Mouse (Mus musculus): ENCODE measurements around the gene Ap1m1. TPM values are rescaled to one million over a fixed set of nuclear protein-coding genes. Genes with fewer than 3 reads are reported as not detected.

Ap1m1 gene
- polyA plus RNA-seq, 1 experiment = 47.4 TPM

- Histone ChIP-seq H3K27ac (ENCODE audit: insufficient read depth, low read depth, low read length) (peak within 1 kb of the TSS; percentile 34), H3K27me3 (ENCODE audit: control insufficient read depth, insufficient read depth, low read length) (no peaks in the 10 kb centered on the region), H3K36me3 (ENCODE audit: control insufficient read depth, insufficient read depth, low read length) (peaks cover 18% of the 10 kb centered on the region), H3K4me1 (ENCODE audit: control insufficient read depth, insufficient read depth, insufficient read length, low read length) (no peaks in the 10 kb centered on the region), H3K4me3 (ENCODE audit: low read depth, low read length) (peak within 1 kb of the TSS; percentile 90)
- TF ChIP-seq CTCF (IDR thresholded peaks at IDR 0.05; ENCODE audit: extremely low read depth, insufficient read length, insufficient replicate concordance, low read depth, low read length) = no peak
- no peak; the same call in 1 of the 2 replicates for TF ChIP-seq POLR2A (IDR thresholded peaks at IDR 0.05; ENCODE audit: low read depth, low read length)
- 11% methylated on average over 39 of the region's 39 CpGs for WGBS
Measured at GRCm38 (mm10) chr8:72219541-72220363, 20.1 kb upstream of the Ap1m1 start, which contains the start of gene Fam32a. TSS of gene Fam32a (plus strand) at chr8:72219730.

DNA sequence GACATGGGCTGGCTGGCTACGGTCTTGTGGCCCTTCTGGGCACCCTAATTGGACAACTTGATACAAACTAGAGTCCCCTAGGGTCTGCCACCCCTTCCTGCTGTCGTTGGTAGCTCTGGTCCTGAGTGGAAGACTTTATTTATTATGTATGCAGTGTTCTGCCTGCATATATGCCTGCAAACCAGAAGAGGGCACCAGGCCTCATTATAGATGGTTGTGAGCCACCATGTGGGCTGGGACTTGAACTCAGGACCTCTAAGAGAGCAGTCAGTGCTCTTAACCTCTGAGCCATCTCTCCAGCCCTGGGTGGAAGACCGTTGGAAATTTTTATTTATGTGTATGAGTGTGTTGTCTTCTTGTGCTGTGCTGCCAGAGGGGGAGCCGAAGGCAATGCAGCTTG, 19.1 kb upstream of the Ap1m1 start:
- Histone ChIP-seq H3K36me3 (ENCODE audit: control insufficient read depth, insufficient read depth, low read length) (peaks cover 18% of the 10 kb centered on the region), H3K4me3 (ENCODE audit: low read depth, low read length) (no peak overlapping the region), H3K27me3 (ENCODE audit: control insufficient read depth, insufficient read depth, low read length) (no peaks in the 10 kb centered on the region), H3K4me1 (ENCODE audit: control insufficient read depth, insufficient read depth, insufficient read length, low read length) (no peaks in the 10 kb centered on the region), H3K27ac (ENCODE audit: insufficient read depth, low read depth, low read length) (no peak overlapping the region)
- 77% methylated on average over 4 of the region's 4 CpGs for WGBS
- TF ChIP-seq CTCF (IDR thresholded peaks at IDR 0.05; ENCODE audit: extremely low read depth, insufficient read length, insufficient replicate concordance, low read depth, low read length) (peak; percentile 33; the same call in 1 of the 2 replicates), POLR2A (IDR thresholded peaks at IDR 0.05; ENCODE audit: low read depth, low read length) (no peak)

GRCm38 (mm10) chr8:72222656-72223055, 17.2 kb upstream of the Ap1m1 start:
- TF ChIP-seq CTCF (IDR thresholded peaks at IDR 0.05; ENCODE audit: extremely low read depth, insufficient read length, insufficient replicate concordance, low read depth, low read length) = no peak
- TF ChIP-seq POLR2A (IDR thresholded peaks at IDR 0.05; ENCODE audit: low read depth, low read length) = no peak
- Histone ChIP-seq H3K36me3 (ENCODE audit: control insufficient read depth, insufficient read depth, low read length) (peaks cover 18% of the 10 kb centered on the region), H3K27me3 (ENCODE audit: control insufficient read depth, insufficient read depth, low read length) (no peaks in the 10 kb centered on the region), H3K4me1 (ENCODE audit: control insufficient read depth, insufficient read depth, insufficient read length, low read length) (no peaks in the 10 kb centered on the region), H3K27ac (ENCODE audit: insufficient read depth, low read depth, low read length) (no peak overlapping the region), H3K4me3 (ENCODE audit: low read depth, low read length) (no peak overlapping the region)
- 87% methylated on average over 5 of the region's 5 CpGs for WGBS

DNA sequence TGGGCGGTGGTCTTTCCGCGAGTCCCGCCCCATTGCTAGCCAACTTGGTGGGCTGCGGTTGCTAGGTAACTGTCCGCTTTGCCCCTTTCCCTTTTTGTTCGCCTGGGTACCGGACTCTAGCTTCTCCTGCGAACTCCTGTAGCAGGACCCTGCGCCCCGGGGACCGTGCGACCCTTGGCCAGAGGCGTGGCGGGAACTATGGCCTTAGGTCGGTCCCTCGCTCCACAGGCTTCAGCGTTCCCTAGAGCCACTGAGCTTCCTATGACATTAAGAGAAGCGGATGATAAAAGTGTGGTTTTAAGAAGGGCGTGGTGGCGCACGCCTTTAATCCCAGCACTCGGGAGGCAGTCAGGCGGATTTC, 565 bp downstream of the Ap1m1 start:
- Histone ChIP-seq H3K4me3 (ENCODE audit: low read depth, low read length) (peak overlapping the region; percentile 63), H3K27me3 (ENCODE audit: control insufficient read depth, insufficient read depth, low read length) (no peaks in the 10 kb centered on the region), H3K36me3 (ENCODE audit: control insufficient read depth, insufficient read depth, low read length) (no peaks in the 10 kb centered on the region), H3K27ac (ENCODE audit: insufficient read depth, low read depth, low read length) (peak overlapping the region; percentile 95), H3K4me1 (ENCODE audit: control insufficient read depth, insufficient read depth, insufficient read length, low read length) (peaks cover 20% of the 10 kb centered on the region)
- TF ChIP-seq POLR2A (IDR thresholded peaks at IDR 0.05; ENCODE audit: low read depth, low read length) = no peak
- TF ChIP-seq CTCF (IDR thresholded peaks at IDR 0.05; ENCODE audit: extremely low read depth, insufficient read length, insufficient replicate concordance, low read depth, low read length) = no peak
- 0% methylated on average over 24 of the region's 24 CpGs for WGBS

DNA sequence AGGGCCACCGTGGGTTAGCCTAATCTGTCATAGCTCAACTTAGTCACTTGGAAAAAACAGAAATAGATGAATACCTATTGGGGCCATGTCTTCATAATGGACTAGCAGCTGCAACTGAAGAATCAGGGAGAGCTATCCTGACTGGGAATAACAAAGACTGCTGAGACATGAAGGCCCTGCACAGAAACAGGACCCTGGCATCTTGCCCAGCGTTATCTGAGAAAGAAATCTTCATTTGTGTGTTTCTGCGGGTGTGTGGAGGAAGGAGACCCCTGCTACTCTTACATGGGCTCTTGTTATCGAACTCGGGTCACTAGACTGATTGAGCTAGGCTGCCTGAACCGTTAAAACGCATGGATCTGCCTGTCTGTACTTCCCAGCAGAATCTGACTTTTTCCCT, 1.1 kb downstream of the Ap1m1 start:
- peaks cover 20% of the 10 kb centered on the region for H3K4me1 ChIP-seq (ENCODE audit: control insufficient read depth, insufficient read depth, insufficient read length, low read length)
- peak overlapping the region; percentile 95; the same call in 1 of the 2 replicates for H3K27ac ChIP-seq (ENCODE audit: insufficient read depth, low read depth, low read length)
- 68% methylated on average over 7 of the region's 7 CpGs for WGBS
- H3K27me3 ChIP-seq (ENCODE audit: control insufficient read depth, insufficient read depth, low read length) = no peaks in the 10 kb centered on the region
- TF ChIP-seq CTCF (IDR thresholded peaks at IDR 0.05; ENCODE audit: extremely low read depth, insufficient read length, insufficient replicate concordance, low read depth, low read length) = no peak
- no peak for TF ChIP-seq POLR2A (IDR thresholded peaks at IDR 0.05; ENCODE audit: low read depth, low read length)
- H3K36me3 ChIP-seq (ENCODE audit: control insufficient read depth, insufficient read depth, low read length) = no peaks in the 10 kb centered on the region
- H3K4me3 ChIP-seq (ENCODE audit: low read depth, low read length) = peak overlapping the region; percentile 63

DNA sequence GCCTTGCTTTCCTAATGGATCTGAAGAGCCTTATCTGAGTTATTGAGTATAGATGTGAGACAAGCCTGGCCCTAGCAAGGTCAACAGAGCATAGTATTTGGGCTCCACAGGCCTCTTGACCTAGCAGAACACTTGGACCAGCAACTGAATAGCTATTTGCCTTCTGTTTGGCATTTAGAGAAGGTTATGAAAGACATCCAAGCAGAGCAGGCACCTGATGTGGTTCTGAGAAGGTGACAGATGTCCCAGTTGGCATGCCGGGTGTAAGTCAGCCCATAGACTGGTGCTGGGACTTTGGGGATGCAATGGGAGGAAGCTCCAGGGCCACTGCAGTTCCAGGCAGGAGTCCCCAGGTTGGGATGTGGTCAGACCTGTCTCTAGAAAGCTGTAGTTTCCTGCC, 2.4 kb downstream of the Ap1m1 start:
- WGBS = 97% methylated on average over 1 of the region's 1 CpGs
- TF ChIP-seq CTCF (IDR thresholded peaks at IDR 0.05; ENCODE audit: extremely low read depth, insufficient read length, insufficient replicate concordance, low read depth, low read length) (no peak), POLR2A (IDR thresholded peaks at IDR 0.05; ENCODE audit: low read depth, low read length) (no peak)
- Histone ChIP-seq H3K4me1 (ENCODE audit: control insufficient read depth, insufficient read depth, insufficient read length, low read length) (peaks cover 20% of the 10 kb centered on the region), H3K4me3 (ENCODE audit: low read depth, low read length) (no peak overlapping the region), H3K27ac (ENCODE audit: insufficient read depth, low read depth, low read length) (no peak overlapping the region), H3K27me3 (ENCODE audit: control insufficient read depth, insufficient read depth, low read length) (no peaks in the 10 kb centered on the region), H3K36me3 (ENCODE audit: control insufficient read depth, insufficient read depth, low read length) (no peaks in the 10 kb centered on the region)

GRCm38 (mm10) chr8:72244610-72245009, 4.8 kb downstream of the Ap1m1 start:
- no peak for TF ChIP-seq POLR2A (IDR thresholded peaks at IDR 0.05; ENCODE audit: low read depth, low read length)
- no peak for TF ChIP-seq CTCF (IDR thresholded peaks at IDR 0.05; ENCODE audit: extremely low read depth, insufficient read length, insufficient replicate concordance, low read depth, low read length)
- peaks cover 2% of the 10 kb centered on the region for H3K36me3 ChIP-seq (ENCODE audit: control insufficient read depth, insufficient read depth, low read length)
- H3K27me3 ChIP-seq (ENCODE audit: control insufficient read depth, insufficient read depth, low read length) = no peaks in the 10 kb centered on the region
- H3K4me3 ChIP-seq (ENCODE audit: low read depth, low read length) = no peak overlapping the region
- WGBS = 74% methylated on average over 2 of the region's 2 CpGs
- peaks cover 20% of the 10 kb centered on the region for H3K4me1 ChIP-seq (ENCODE audit: control insufficient read depth, insufficient read depth, insufficient read length, low read length)
- no peak overlapping the region for H3K27ac ChIP-seq (ENCODE audit: insufficient read depth, low read depth, low read length)

All from small intestine, adult 2 months (tissue).